Comparison of ENCODE assay signal across 8 mouse cellular contexts in the genomic region with DNA sequence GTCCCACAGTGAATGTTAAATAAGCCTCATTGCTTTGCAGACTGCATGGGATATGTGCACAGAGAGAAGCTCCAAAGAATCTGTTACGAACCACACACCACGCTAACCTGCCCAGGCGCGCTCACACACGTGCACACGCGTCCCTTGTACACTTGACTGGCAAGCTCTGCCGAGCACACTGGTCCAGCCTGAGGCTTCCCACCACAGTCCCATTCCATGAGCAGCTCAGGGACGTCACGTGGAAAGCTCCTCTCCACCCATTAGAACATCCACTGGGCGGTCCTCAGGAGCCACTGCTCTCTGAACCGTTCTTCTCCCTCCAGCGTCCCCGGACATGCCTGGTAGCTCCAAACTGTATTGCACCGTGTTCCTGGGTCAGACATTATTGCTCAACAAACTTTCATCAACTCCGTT.
A peak's percentile ranks its signal among the peaks of the same experiment; 100 is the strongest.
DNase-seq lines count a peak whose midpoint lies in the region; ATAC-seq and TF ChIP-seq lines count a peak whose summit lies in the region.

No protein-coding gene starts in this region.

- peaks cover 13% of the 10 kb centered on the region for H3K4me1 ChIP-seq in embryonic facial prominence, embryonic 10.5 days
- no peaks in the 10 kb centered on the region for H3K4me1 ChIP-seq in intestine, postnatal 0 days (replicated peaks; ENCODE audit: control insufficient read depth, insufficient read depth, low read length)
- peaks cover 10% of the 10 kb centered on the region for H3K4me1 ChIP-seq in liver, embryonic 12.5 days
- no peaks in the 10 kb centered on the region for H3K4me1 ChIP-seq in midbrain, postnatal 0 days (ENCODE audit: insufficient read depth, low read length)

- H3ac ChIP-seq in C2C12 (ENCODE audit: control insufficient read depth, insufficient read length, low read depth) = peak overlapping the region; percentile 3

- H3K79me2 ChIP-seq in C2C12 (ENCODE audit: control insufficient read depth, insufficient read depth) = no peaks in the 10 kb centered on the region

- peak overlapping the region; percentile 72 for H3K4me2 ChIP-seq in intestine, postnatal 0 days (replicated peaks; ENCODE audit: low read depth)
- H3K4me2 ChIP-seq in liver, embryonic 12.5 days = peak overlapping the region; percentile 80
- peak overlapping the region; percentile 92 for H3K4me2 ChIP-seq in midbrain, postnatal 0 days (ENCODE audit: low read depth, low read length, poor library complexity, severe bottlenecking)

- TF ChIP-seq CTCF in C2C12 (IDR thresholded peaks at IDR 0.05; ENCODE audit: control insufficient read depth, insufficient read depth, insufficient read length) = no peak
- TF ChIP-seq CTCF in intestine, postnatal 0 days (IDR thresholded peaks at IDR 0.05; ENCODE audit: low read depth) = no peak
- TF ChIP-seq CTCF in midbrain, postnatal 0 days (IDR thresholded peaks at IDR 0.05) = no peak

- no peak overlapping the region for H3K9ac ChIP-seq in intestine, postnatal 0 days (ENCODE audit: low read depth, low read length)
- H3K9ac ChIP-seq in liver, embryonic 12.5 days = peak overlapping the region; percentile 46
- H3K9ac ChIP-seq in midbrain, postnatal 0 days (replicated peaks; ENCODE audit: low read length, poor library complexity, severe bottlenecking) = peak overlapping the region; percentile 51

- H3K4me3 ChIP-seq in C2C12 (ENCODE audit: insufficient read depth, poor library complexity, severe bottlenecking) = no peak overlapping the region
- H3K4me3 ChIP-seq in embryonic facial prominence, embryonic 10.5 days = peak overlapping the region; percentile 63
- H3K4me3 ChIP-seq in intestine, postnatal 0 days (ENCODE audit: low read depth, low read length) = peak overlapping the region; percentile 35
- peak overlapping the region; percentile 55 for H3K4me3 ChIP-seq in liver, embryonic 12.5 days
- peak overlapping the region; percentile 45 for H3K4me3 ChIP-seq in midbrain, postnatal 0 days (ENCODE audit: low read depth, low read length)

- peak overlapping the region; percentile 72 for H3K27ac ChIP-seq in embryonic facial prominence, embryonic 10.5 days (replicated peaks)
- H3K27ac ChIP-seq in intestine, postnatal 0 days (ENCODE audit: low read depth, low read length) = no peak overlapping the region
- H3K27ac ChIP-seq in liver, embryonic 12.5 days = no peak overlapping the region
- H3K27ac ChIP-seq in midbrain, postnatal 0 days (ENCODE audit: low read depth, low read length) = no peak overlapping the region

- ATAC-seq in intestine, postnatal 0 days = no peak
- peak; percentile 91 for ATAC-seq in liver, embryonic 12.5 days
- ATAC-seq in midbrain, postnatal 0 days (ENCODE audit: low FRiP score) = peak; percentile 72; the same call in 1 of the 2 replicates

- peak; percentile 73 for DNase-seq in adrenal gland, postnatal 14 days
- DNase-seq in embryonic facial prominence, embryonic 10.5 days (ENCODE audit: low spot score) = peak; percentile 74
- DNase-seq in heart, adult 18-20 months = peak; percentile 69 to 84
- peak; percentile 54 for DNase-seq in midbrain, postnatal 0 days (ENCODE audit: low spot score)
- peak; percentile 48 for DNase-seq in testis, postnatal 14 days (ENCODE audit: low spot score)

- H3K9me3 ChIP-seq in embryonic facial prominence, embryonic 10.5 days = no peaks in the 10 kb centered on the region
- H3K9me3 ChIP-seq in intestine, postnatal 0 days (ENCODE audit: control insufficient read depth) = no peaks in the 10 kb centered on the region
- no peaks in the 10 kb centered on the region for H3K9me3 ChIP-seq in liver, embryonic 12.5 days (replicated peaks)
- H3K9me3 ChIP-seq in midbrain, postnatal 0 days (ENCODE audit: low read length) = no peaks in the 10 kb centered on the region

- H3K36me3 ChIP-seq in C2C12 (ENCODE audit: control insufficient read depth, insufficient read depth) = no peaks in the 10 kb centered on the region
- no peaks in the 10 kb centered on the region for H3K36me3 ChIP-seq in embryonic facial prominence, embryonic 10.5 days (replicated peaks)
- H3K36me3 ChIP-seq in intestine, postnatal 0 days (ENCODE audit: control insufficient read depth, insufficient read depth) = no peaks in the 10 kb centered on the region
- no peaks in the 10 kb centered on the region for H3K36me3 ChIP-seq in liver, embryonic 12.5 days
- H3K36me3 ChIP-seq in midbrain, postnatal 0 days (ENCODE audit: insufficient read depth, low read length) = no peaks in the 10 kb centered on the region

- no peaks in the 10 kb centered on the region for H3K79me3 ChIP-seq in C2C12 (ENCODE audit: low read depth)

- H3K27me3 ChIP-seq in C2C12 (ENCODE audit: control insufficient read depth, insufficient read depth, insufficient read length) = no peaks in the 10 kb centered on the region
- no peaks in the 10 kb centered on the region; the same call in 1 of the 2 replicates for H3K27me3 ChIP-seq in embryonic facial prominence, embryonic 10.5 days (replicated peaks; ENCODE audit: low read depth, poor library complexity, severe bottlenecking)
- H3K27me3 ChIP-seq in intestine, postnatal 0 days (replicated peaks; ENCODE audit: control insufficient read depth, insufficient read depth, low read length) = 0 out of 2 replicates have a peak, but pooled peaks cover 7% of the 10 kb centered on the region
- peaks cover 29% of the 10 kb centered on the region for H3K27me3 ChIP-seq in liver, embryonic 12.5 days (replicated peaks)
- no peaks in the 10 kb centered on the region for H3K27me3 ChIP-seq in midbrain, postnatal 0 days (ENCODE audit: insufficient read depth, low read length)

- WGBS in embryonic facial prominence, embryonic 10.5 days = 3% methylated on average over 16 of the region's 16 CpGs
- 1% methylated on average over 16 of the region's 16 CpGs for WGBS in intestine, postnatal 0 days
- 1% methylated on average over 16 of the region's 16 CpGs for WGBS in liver, embryonic 12.5 days (ENCODE audit: insufficient replicate concordance)
- 2% methylated on average over 16 of the region's 16 CpGs for WGBS in midbrain, postnatal 0 days

TF ChIP-seq in C2C12, 6 proteins besides CTCF, POLR2A, EP300 and RAD21:
- TF ChIP-seq MAX (IDR thresholded peaks at IDR 0.05) (no peak), USF1 (IDR thresholded peaks at IDR 0.05; ENCODE audit: low read depth) (no peak), MYOG (IDR thresholded peaks at IDR 0.05; ENCODE audit: control insufficient read depth, extremely low read depth, insufficient read length) (no peak), MYOD1 (IDR thresholded peaks at IDR 0.05; ENCODE audit: control insufficient read depth, insufficient read length, low read depth) (no peak), FOSL1 (IDR thresholded peaks at IDR 0.05; ENCODE audit: insufficient read depth, low read length, poor library complexity, severe bottlenecking) (no peak), CEBPB (IDR thresholded peaks at IDR 0.05; ENCODE audit: low read depth) (no peak)
